Mouse (Mus musculus) kidney, adult 2 months (tissue): ENCODE data around the gene Cyp4f39.

Experiments used
- CTCF ChIP-seq: fragments of 200-500 bp; conservative IDR thresholded peaks from 2 replicates; pipeline ENCODE4 v1.5.1; 2011; ENCODE audit warnings: low read depth, mild to moderate bottlenecking, control low read depth, low read length, moderate library complexity, mixed read lengths; ENCODE audit not compliant: insufficient read depth, insufficient read length
- POLR2A ChIP-seq: fragments of 200-500 bp; IDR thresholded peaks from one replicate; pipeline ENCODE4 v1.6.1; 2011; ENCODE audit warnings: low read depth, low read length, control low read depth

DNA sequence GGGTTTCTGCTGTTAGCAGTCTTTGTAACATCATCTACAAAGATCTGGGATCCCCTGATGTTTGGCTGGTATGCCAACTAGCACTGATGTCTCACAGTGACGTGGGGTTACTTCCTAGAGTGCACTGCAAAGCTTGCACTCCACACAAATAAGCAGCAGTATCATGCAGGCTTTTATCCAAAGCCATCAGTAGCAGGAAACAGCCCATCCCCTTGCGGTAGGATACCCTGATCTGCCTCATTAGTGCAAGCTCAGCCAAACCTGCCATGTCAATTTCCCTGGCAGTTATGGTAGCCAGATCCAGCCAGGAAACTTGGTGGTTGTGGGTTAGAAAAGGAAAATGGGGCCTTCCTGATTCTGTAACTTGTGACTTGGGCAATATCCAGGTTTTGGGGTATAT lies 26.2 kb downstream of the Cyp4f39 start:
- no peak for TF ChIP-seq POLR2A
- TF ChIP-seq CTCF = no peak
